Mouse (Mus musculus): ENCODE measurements around the gene Elp1. TPM values are rescaled to one million over a fixed set of nuclear protein-coding genes. Genes with fewer than 3 reads are reported as not detected.

Gene Elp1
- polyA plus RNA-seq, 1 experiment from 2014 or later, result 11.6 TPM

- Histone ChIP-seq H3K4me2 (peak overlapping the region; percentile 6; the same call in 1 of the 2 replicates), H3K27ac (replicated peaks) (no peak overlapping the region), H3K4me1 (replicated peaks) (no peaks in the 10 kb centered on the region), H3K4me3 (replicated peaks) (no peak overlapping the region), H3K27me3 (no peaks in the 10 kb centered on the region), H3K36me3 (replicated peaks) (no peaks in the 10 kb centered on the region), H3K9ac (no peak overlapping the region), H3K9me3 (replicated peaks) (no peaks in the 10 kb centered on the region)
- no peak for ATAC-seq (ENCODE audit: insufficient read depth)
- WGBS (ENCODE audit: insufficient replicate concordance), result 29% methylated on average over 10 of the region's 10 CpGs
Measured at GRCm38 (mm10) chr4:56702234-56702633, 99.9 kb downstream of the Elp1 start.

Other genes starting within 250 kb of the Elp1 start
- not detected in 2 replicates for gene Gm26657, start 62.3 kb downstream of the Elp1 start, polyA plus RNA-seq (2015; fragmentation: Nextera tagmentation; extraction: Ambion mirVana)
- gene Actl7b, start 60.9 kb downstream of the Elp1 start, polyA plus RNA-seq (2015; fragmentation: Nextera tagmentation; extraction: Ambion mirVana), result not detected in 2 replicates
- gene Actl7a, start 58.9 kb downstream of the Elp1 start, polyA plus RNA-seq (2015; fragmentation: Nextera tagmentation; extraction: Ambion mirVana), result not detected in 2 replicates
- 4.1 and 4.8 TPM in 2 replicates for gene Fam206a, start within 50 bp of the Elp1 start, polyA plus RNA-seq (2015; fragmentation: Nextera tagmentation; extraction: Ambion mirVana)
- 6.7 and 8.0 TPM in 2 replicates for gene Ctnnal1, start 62.9 kb upstream of the Elp1 start, polyA plus RNA-seq (2015; fragmentation: Nextera tagmentation; extraction: Ambion mirVana)
- 2.8 and 3.1 TPM in 2 replicates for gene Tmem245, start 145.1 kb upstream of the Elp1 start, polyA plus RNA-seq (2015; fragmentation: Nextera tagmentation; extraction: Ambion mirVana)
- 0.05 and 0.07 TPM in 2 replicates for gene Frrs1l, start 188.1 kb upstream of the Elp1 start, polyA plus RNA-seq (2015; fragmentation: Nextera tagmentation; extraction: Ambion mirVana)